Mouse (Mus musculus) megakaryocyte, embryonic 14.5 days (primary cell): ENCODE measurements around the gene Slc4a5.

Source experiments
- FLI1 ChIP-seq: IDR thresholded peaks from 2 replicates; pipeline ENCODE4 v1.6.1; 2012; ENCODE audit warnings: low read length, inconsistent platforms, mixed read lengths
- GATA1 ChIP-seq: IDR thresholded peaks from 3 replicates; pipeline ENCODE4 v1.6.1; 2012; ENCODE audit warnings: mixed read lengths, low read length, inconsistent platforms, borderline replicate concordance

DNA sequence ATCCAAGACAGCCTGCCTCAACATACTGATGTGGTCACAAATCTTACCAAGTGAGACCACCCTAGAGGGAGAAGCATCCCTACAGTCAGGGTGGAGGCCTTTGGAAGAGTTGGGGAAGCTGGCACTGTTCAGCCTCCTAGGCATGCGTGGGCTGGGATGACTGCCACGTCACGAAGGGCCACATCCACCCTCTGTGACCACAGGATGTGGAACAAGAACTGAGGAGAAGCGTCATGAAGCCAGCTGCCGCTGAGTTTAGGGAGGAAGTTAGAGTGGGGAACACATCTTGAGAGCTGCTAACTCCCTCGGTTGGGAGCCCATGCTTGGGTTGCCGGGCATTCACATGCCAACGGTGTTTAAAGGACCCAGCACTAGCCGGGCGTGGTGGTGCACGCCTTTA is 54.1 kb downstream of the Slc4a5 start:
- TF ChIP-seq GATA1 (no peak), FLI1 (no peak)
